Mouse (Mus musculus): ENCODE results near the gene Wdr24. TPM values are rescaled to one million over a fixed set of nuclear protein-coding genes. Genes with fewer than 3 reads are reported as not detected.

Wdr24 gene
- polyA plus RNA-seq (2015; fragmentation: Nextera tagmentation; extraction: Ambion mirVana), result 11.8 and 12.4 TPM in 2 replicates

GRCm38 (mm10) chr17:25823452-25823851 is at the start of gene Wdr24:
Gene Wdr24, plus strand, starts transcription at chr17:25823627.

GRCm38 (mm10) chr17:25785281-25785745 is 38.1 kb upstream of the Wdr24 start, which contains the start of gene Haghl:
Gene Haghl, minus strand, starts transcription at chr17:25785673.

GRCm38 (mm10) chr17:25786280-25786679 is 37.1 kb upstream of the Wdr24 start, which contains the start of gene Ccdc78:
Gene Ccdc78, plus strand, starts transcription at chr17:25786580.

GRCm38 (mm10) chr17:25792615-25793014 is 30.8 kb upstream of the Wdr24 start, which contains the start of gene Fam173a:
Gene Fam173a, minus strand, starts transcription at chr17:25792901.

GRCm38 (mm10) chr17:25795609-25796092 is 27.8 kb upstream of the Wdr24 start, which contains the start of gene AC134908.4:
Gene AC134908.4, minus strand, starts transcription at chr17:25795659.

GRCm38 (mm10) chr17:25796951-25797369 is 26.5 kb upstream of the Wdr24 start, which contains the start of gene Metrn:
Gene Metrn, minus strand, starts transcription at chr17:25797136.

GRCm38 (mm10) chr17:25808789-25809605 is 14.4 kb upstream of the Wdr24 start, which contains the start of gene Fbxl16:
Gene Fbxl16, plus strand, starts transcription at chr17:25809085.

GRCm38 (mm10) chr17:25828712-25829557 is 5.5 kb downstream of the Wdr24 start, which contains the start of gene Jmjd8:
Gene Jmjd8, plus strand, starts transcription at chr17:25828867.

GRCm38 (mm10) chr17:25833291-25833663 is 9.8 kb downstream of the Wdr24 start, which contains the start of gene Stub1:
Gene Stub1, minus strand, starts transcription at chr17:25833404.

GRCm38 (mm10) chr17:25837076-25837410 is 13.6 kb downstream of the Wdr24 start, which contains the start of gene Rhbdl1:
Gene Rhbdl1, minus strand, starts transcription at chr17:25837295.

GRCm38 (mm10) chr17:25841117-25841880 is 17.9 kb downstream of the Wdr24 start, which contains the start of gene Gm20683:
Gene Gm20683, minus strand, starts transcription at chr17:25841763.

GRCm38 (mm10) chr17:25844396-25844901 is 21.0 kb downstream of the Wdr24 start, which contains the start of gene Rhot2:
Gene Rhot2, minus strand, starts transcription at chr17:25844851.

GRCm38 (mm10) chr17:25860832-25861703 is 37.6 kb downstream of the Wdr24 start, which contains the start of gene Wdr90:
Gene Wdr90, minus strand, starts transcription at chr17:25861501.

GRCm38 (mm10) chr17:25868601-25869191 is 45.3 kb downstream of the Wdr24 start, which contains the start of gene Mcrip2:
Gene Mcrip2, minus strand, starts transcription at chr17:25868764.

GRCm38 (mm10) chr17:25874721-25875170 is 51.3 kb downstream of the Wdr24 start, which contains the start of gene Mettl26:
Gene Mettl26, plus strand, starts transcription at chr17:25875074.

All from skeletal muscle tissue, postnatal 0 days (tissue).